Mouse (Mus musculus): ENCODE measurements at regions not wholly inside any gene's neighbourhood (a gene's known extent, or its start where the extent isn't known, plus 50 kb on each side); places are given as distances from the start of the nearest gene placed in this dataset.
A peak's percentile ranks its signal among the peaks of the same experiment; 100 is the strongest.

- DNase-seq (ENCODE audit: low spot score): peak; percentile 6
Observed at GRCm38 (mm10) chr16:52601068-52601829, 147.4 kb upstream of the Alcam start.

GRCm38 (mm10) chr16:52598232-52598631 is 144.4 kb upstream of the Alcam start:
- DNase-seq (ENCODE audit: low spot score): no peak

GRCm38 (mm10) chr16:52597181-52597580 is 143.3 kb upstream of the Alcam start:
- DNase-seq (ENCODE audit: low spot score): no peak

- DNase-seq (ENCODE audit: low spot score): no peak
Observed at GRCm38 (mm10) chr16:52588291-52588781, 134.5 kb upstream of the Alcam start.

DNA sequence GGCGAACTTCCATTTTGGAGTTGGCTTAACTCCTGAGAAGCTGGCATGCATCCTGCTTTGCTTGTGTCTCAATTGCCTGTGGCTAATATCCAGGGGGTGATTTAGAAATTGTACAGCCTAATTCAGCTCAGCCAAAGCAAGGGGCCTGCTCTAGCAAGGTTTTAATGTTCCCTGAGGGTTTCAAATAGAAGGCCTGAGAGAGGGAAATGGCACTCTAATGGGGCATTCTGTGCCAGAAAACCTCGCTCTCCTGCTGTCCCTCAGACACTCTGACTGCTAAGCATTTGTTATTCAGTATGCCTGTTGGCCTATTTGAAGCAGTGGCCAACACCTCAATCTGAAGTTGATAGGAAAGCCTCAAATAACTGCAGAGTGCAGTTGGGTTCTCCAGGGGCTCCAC is 115.2 kb upstream of the Alcam start:
- DNase-seq (ENCODE audit: low spot score): no peak

DNA sequence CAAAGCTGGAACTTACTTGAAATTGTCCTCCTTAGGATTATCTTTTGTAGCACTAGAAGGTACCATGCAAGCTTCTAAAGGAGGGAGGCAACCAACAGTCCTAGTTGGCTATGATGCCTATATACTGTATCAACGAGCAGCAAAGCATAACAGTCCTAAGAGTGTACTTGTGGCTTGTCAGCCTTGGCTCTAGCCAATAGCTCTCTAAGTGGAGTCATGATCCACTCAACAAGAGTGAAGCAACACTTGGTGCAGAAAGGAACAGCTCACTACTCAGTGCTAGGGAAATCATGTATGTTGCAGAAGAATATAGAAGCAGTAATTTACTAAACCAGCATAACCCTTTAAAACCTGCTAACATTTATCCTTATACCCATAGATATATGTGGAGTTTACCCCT is 82.4 kb upstream of the Alcam start:
- DNase-seq (ENCODE audit: low spot score): no peak

DNA sequence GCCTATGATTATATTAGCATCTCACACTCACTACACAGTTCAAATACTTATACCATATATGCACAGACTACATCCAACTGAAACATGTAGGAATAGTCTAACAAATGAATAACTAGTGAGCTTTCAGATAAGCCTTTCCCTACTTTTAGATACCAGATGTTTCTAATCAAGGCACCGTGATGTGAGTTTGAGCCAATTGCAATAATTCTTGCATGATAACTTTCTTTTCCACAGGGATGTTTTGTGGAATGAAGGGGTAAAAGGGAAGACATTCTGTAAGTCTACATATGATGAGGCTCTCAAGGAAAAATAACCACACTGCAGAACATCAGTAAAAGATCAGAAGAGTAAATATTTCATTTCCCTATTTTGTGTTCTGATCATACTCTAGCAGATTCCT is 80.7 kb upstream of the Alcam start:
- no peak for DNase-seq (ENCODE audit: low spot score)

- no peak for DNase-seq (ENCODE audit: low spot score)
Observed at GRCm38 (mm10) chr16:52532475-52533083, 78.7 kb upstream of the Alcam start.

GRCm38 (mm10) chr16:52513546-52514409 is 59.9 kb upstream of the Alcam start:
- DNase-seq (ENCODE audit: low spot score): no peak

DNA sequence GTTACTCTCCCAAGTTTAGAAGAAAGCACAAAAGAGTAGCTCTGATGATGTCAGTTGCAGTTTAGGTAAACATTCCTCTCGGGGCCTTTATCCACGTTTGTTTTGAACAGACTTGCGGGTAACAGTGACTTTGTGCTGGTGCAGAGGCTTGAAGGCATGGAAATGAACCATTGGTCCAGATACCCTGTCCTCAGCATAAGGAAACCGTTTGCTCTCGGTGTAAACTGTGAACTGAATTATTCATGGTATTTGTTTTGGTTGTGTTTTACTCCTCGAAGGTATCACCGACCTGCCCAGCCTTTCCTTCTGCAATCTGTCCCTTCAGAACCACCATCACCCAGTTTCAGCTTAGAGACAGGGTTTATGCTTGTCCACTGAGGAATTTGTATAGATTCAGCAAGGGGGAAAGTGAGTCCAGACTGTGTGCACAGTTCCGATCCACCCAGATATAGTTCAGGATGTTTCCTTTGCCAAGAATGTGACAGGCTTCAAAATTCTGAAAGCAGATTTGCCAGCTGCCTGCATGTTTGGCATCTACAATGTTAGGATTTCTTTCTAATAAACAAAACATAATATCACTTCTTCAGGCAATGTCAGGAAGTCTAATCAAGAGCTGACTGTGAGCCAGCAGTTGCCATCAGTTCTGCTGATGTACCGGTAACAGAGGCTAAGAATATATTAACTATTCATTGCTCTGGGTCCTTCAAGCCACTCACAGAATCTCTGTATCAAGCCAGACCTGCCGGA is 54.9 kb upstream of the Alcam start:
- no peak for DNase-seq (ENCODE audit: low spot score)

Data from embryo, embryonic 10.5 days (tissue).